Mouse (Mus musculus): ENCODE measurements around the gene Nox1.

The Nox1 gene

DNA sequence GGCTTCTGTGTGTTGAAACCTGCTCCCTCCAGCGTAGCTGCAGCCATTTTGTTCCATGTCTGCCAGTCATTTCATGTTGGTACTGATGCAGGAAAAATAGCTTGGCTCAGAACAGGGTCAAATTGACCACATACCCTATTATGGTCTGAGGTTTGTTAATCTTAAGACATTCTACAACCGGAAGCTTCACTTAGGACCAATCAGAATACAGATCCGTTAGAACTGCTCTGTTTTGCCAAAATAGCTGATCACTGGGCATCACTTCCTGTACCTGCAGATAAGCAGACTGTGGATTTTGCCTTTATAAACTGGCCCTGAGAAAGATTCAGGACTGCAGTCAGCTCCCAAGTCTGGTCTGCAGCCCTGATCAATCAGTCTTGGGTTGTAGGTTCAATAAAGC is 93.2 kb downstream of the Nox1 start:
- DNase-seq (ENCODE audit: low read depth, low spot score), result no peak

DNA sequence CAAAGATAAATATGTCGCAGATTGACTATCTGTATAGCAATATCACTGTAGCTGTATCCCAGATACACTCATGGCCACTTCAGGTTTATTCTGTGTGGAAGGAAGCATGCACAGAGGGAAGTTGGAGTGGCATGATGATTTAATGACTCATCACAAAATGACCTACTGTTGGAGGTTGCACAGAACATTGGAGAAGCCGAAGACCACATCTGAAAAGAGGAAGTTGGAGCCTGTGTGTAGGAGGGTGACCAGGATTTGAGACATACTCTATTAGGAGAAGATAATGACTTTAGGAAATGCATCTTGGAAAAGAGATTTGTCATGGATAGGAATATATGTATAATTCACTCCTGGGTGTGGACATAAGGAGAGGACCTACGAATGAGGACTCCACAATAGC is 105.3 kb downstream of the Nox1 start:
- DNase-seq (ENCODE audit: low read depth, low spot score), result no peak

DNA sequence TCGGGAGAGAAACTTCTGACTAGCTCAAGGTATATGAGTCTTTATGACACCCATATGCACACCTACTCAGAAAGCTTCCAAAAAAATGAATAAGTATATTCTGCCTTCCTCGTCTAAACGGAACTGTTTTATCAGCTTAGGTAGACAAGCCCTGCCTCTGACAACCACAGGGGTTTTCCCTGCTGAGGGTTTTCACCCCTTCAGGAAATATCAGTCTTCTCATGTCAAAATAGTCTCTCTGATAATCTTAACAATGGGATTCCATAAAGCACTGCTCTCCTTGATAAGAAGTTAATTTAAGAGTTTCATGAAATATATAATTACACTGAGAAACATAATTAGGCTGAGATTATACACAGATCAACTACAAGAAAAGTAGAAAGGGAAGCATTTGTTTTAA is 110.0 kb downstream of the Nox1 start:
- no peak for DNase-seq (ENCODE audit: low read depth, low spot score)

DNA sequence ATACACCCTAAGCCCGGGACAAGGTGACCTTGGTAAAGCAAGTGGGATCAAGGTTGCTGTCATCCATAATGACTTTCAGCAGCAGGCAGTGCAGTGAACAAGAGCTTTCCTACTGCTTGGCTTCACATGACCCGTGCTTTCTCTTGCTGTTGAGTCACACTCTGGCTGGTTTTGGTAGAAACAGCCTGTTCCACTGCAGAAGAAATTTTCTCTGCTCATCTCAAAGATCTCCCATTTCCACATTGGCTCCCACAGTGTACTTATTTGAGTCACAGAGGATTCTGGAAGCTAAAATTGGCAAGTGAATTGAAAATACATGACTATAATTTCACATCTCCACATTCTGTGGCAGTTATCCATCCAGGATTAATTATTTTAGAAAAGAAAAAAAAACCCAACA is 119.1 kb downstream of the Nox1 start:
- DNase-seq (ENCODE audit: low read depth, low spot score), result no peak

DNA sequence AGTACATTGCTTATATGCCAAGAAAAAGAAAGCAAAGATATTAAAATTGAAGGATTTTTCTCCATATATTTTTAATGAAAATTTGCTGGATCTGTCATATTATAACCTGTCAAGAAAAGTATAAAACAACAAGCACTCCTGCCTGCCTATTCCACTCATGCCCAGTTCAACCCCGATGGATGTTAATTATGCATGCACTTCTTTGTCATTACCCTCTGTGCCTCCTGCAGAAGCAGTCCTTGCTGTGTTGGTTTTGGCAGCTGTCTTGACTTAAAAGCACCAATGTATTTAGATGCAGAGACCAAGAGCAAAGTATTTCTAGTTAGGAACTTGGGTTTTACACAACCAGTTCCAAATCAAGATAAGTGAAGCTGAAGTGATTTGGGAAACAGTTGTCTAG is 136.3 kb downstream of the Nox1 start:
- DNase-seq (ENCODE audit: low read depth, low spot score), result no peak

DNA sequence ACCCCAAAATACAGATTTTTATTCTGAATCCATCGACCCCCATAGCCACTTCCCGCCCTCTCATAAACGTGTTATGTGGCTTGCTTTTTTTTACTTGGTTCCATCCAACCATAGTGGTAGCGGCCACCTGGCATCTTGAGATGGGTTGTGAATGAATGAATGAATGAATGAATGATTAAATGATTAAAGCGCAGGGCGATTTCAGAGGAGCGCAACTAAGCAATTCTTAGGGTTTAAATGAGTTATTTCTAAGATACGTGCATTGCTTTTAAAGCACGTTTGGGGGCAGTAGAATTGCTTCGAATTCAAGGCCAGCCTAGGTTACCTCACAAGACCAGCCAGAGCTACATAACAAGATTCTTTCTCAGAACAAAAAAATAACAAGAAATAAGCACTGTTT is 162.0 kb downstream of the Nox1 start:
- peak; percentile 4 for DNase-seq (ENCODE audit: low read depth, low spot score)

DNA sequence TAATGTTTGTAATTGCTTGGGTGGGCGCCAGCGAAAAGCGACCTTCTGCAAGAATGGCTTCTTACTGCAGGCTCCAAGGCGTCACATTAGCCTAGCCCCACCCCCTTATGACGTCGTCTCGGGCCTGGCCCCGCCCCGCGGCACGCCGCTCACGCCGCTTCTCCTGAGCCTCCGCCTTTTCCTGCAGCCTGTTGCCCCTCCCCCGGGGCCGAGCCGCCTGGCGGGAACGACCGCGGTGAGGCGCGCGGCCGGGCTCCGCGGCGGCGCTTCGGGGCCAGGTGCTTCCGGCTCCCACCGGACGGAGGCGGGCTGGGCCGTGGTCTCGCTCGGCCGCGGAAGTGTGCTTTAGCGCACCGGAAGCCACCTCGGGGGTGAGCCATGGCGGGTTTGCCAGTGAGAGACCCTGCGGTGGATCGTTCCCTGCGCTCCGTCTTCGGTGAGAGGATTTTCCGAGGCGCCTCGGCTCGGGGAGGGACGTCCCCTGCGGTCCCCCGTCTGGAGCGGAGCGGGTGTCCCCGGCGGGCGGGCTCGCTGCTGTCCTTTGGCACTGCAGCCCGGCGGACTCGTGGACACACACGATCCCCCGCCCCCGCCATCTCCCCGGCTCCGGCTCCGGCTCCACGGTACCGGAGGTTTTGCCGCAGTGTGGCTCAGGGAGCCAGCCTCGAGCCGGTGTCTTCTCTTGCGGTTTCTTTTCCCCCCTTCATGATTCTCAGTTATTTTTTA is 162.6 kb downstream of the Nox1 start, which contains the start of gene Cstf2:
Cstf2 (plus strand) TSS at position 201 of the 726 bp plus-strand sequence.
- peak; percentile 93 for DNase-seq (ENCODE audit: low read depth, low spot score)

DNA sequence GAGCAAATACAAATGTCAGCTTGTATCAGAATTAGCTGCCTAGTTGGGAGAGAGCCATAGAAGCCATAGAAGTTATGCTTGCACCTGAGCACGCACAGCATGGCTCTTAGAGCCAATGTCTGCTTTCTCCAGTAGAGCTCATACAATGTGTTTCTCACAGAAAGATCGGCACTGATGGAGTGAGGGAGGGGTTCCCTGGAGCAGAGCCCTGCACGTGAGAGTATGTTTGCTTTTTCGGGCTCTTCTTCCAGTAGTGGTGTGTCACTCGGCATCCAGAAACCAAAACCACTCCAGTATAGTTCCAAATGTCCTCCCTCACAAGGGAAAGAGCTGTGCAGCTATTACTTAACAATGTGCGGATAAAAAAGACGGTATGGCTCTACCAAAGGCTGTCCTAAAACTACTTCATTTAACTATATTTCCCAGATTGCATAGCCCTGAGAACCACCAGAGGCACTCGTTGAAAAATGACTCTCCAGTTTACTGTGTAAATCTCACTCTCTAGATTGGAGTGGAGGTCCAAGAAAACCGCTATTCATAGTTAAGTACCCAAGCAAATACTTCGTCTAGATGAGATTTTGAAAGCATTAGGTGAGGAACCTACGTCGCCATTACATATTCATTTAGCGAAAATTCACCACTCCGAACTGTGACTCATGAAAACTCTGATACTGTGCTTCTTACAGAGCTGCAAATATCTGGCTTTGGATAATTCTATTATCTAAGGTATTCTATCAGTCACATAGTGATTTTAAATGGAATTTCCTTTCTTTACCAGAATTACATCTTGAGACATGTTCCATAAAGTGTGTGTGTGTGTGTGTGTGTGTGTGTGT is 163.5 kb downstream of the Nox1 start:
- DNase-seq (ENCODE audit: low read depth, low spot score), result no peak

DNA sequence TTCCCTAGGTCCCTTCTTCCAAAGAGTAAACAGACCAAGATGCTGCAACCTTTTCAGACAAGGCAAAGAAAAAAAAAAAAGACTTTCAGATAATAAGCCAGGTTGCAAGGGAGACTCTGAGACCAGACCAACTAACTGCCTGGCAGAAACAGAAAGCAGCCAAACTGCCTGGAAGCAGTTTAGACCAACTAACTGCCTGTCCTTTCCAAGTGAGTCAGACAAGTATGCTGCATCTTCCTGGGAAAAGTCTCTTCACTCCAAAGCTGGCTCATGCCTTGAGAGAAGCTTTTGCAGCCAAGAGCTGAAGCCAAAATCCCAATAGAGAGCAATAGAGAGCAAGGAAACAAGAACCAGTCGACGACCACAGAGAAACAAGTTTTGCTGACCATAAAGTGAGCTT is 164.9 kb downstream of the Nox1 start:
- DNase-seq (ENCODE audit: low read depth, low spot score), result no peak

DNA sequence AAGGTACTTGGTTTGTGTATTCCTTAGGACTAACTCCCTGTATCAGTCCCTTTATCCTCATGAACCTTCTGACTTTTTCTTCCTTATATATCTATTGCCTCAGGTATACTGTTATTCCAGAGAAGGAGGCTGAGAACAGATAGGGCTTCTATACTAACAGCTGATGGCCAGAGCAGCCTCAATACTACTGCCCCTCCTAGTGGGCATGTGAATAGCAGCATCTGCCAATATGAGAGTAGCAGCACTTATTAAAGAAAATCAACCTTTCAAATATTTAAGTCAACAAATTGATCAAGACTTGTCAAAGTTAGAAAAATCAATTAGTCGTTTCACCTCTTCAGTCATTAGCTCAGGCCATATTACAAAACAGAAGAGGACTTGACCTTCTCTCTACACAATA is 172.8 kb downstream of the Nox1 start:
- DNase-seq (ENCODE audit: low read depth, low spot score), result no peak
